Mouse (Mus musculus) fibroblast of lung, adult 2 months (primary cell): ENCODE results near the gene Olfr325.

Experiments used
- DNase-seq: peaks from one replicate; pipeline ENCODE4 v3.0.0-alpha.2; 2011; ENCODE audit warnings: low read depth

Olfr325 gene

DNA sequence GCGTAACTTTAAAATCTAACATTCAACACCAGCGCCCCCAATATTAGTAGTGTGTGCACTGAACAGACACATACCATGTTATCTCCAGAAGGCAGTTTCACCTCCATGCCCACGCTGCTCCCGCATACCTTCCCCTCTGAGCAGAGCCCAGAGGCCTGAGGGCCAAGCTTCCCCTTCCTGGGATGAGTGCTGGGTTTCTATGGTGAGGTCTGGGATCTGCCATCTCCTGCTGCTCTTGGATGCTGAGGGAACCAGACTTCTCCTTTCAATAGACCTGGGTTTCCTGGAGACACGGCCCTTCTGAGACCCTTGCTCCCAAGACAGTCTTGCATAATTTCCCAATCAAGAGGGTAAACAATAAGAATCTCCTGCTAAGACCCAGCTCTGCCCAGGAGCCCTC, 52.9 kb downstream of the Olfr325 start, which contains the start of gene Olfr323:
Gene Olfr323, minus strand, starts transcription at position 101 of the 400 bp plus-strand sequence.
- DNase-seq: no peak
